Mouse (Mus musculus) liver, adult 2 months (tissue): ENCODE data around the gene Rasal2. TPM values are rescaled to one million over a fixed set of nuclear protein-coding genes. Genes with fewer than 3 reads are reported as not detected.

ENCODE experiments used
- DNase-seq: peaks from one replicate; pipeline ENCODE4 v3.0.0-alpha.2; 2011; ENCODE audit warnings: low read depth, low spot score; ENCODE audit errors: extremely low read depth
- H3K27ac ChIP-seq: fragments of 200-500 bp; replicated peaks from 2 replicates; pipeline ENCODE4 v1.5.1; 2012; ENCODE audit warnings: low read depth, mild to moderate bottlenecking, control low read depth, inconsistent platforms, low read length; ENCODE audit not compliant: insufficient read depth
- H3K27me3 ChIP-seq: fragments of 200-500 bp; 2 replicates; pipeline ENCODE4 v1.6.1; 2012; ENCODE audit warnings: mild to moderate bottlenecking, moderate library complexity, low read length, inconsistent platforms; ENCODE audit not compliant: control insufficient read depth, insufficient read depth
- H3K36me3 ChIP-seq: fragments of 200-500 bp; 2 replicates; pipeline ENCODE4 v1.6.1; 2012; ENCODE audit warnings: low read length, inconsistent platforms; ENCODE audit not compliant: control insufficient read depth, insufficient read depth
- H3K4me1 ChIP-seq: fragments of 200-500 bp; 2 replicates; pipeline ENCODE4 v1.6.1; 2011; ENCODE audit warnings: low read length; ENCODE audit not compliant: control insufficient read depth, insufficient read depth
- H3K4me3 ChIP-seq: fragments of 200-500 bp; 2 replicates; pipeline ENCODE4 v1.5.1; 2011; ENCODE audit warnings: low read depth, mild to moderate bottlenecking, control low read depth, low read length, moderate library complexity; ENCODE audit not compliant: insufficient read depth
- H3K79me2 ChIP-seq: fragments of 200-500 bp; 2 replicates; pipeline ENCODE4 v1.6.1; 2012; ENCODE audit warnings: inconsistent platforms, mild to moderate bottlenecking, low read length, moderate library complexity; ENCODE audit not compliant: control insufficient read depth, insufficient read depth
- H3K9ac ChIP-seq: fragments of 200-500 bp; 2 replicates; pipeline ENCODE4 v1.6.1; 2012; ENCODE audit warnings: low read depth, mild to moderate bottlenecking, control low read depth, inconsistent platforms, low read length
- CTCF ChIP-seq: fragments of 200-500 bp; IDR thresholded peaks from 2 replicates; pipeline ENCODE4 v1.5.1; 2011; ENCODE audit warnings: low read depth, low read length, control low read depth
- POLR2A ChIP-seq: fragments of 200-500 bp; IDR thresholded peaks from 2 replicates; pipeline ENCODE4 v1.6.1; 2011; ENCODE audit warnings: low read length, control low read depth; ENCODE audit not compliant: insufficient read depth; ENCODE audit errors: extremely low read depth
- WGBS: fragments of 180-500 bp; shearing (Covaris S2); methylation state at CpG from one replicate; pipeline ENCODE4 v1.1.7; 2018; 5-methylcytosine and 5-hydroxymethylcytosine counted together
- polyA plus RNA-seq: library from polyadenylated mRNA; depleted of rRNA; stranded (reverse); fragments of >200 nt; gene quantifications from 2 replicates; pipeline ENCODE4 v1.2.3, GENCODE M21; 2012
- total RNA-seq: library from RNA; depleted of rRNA; stranded (reverse); fragments of >200 nt; gene quantifications from 2 replicates; pipeline ENCODE4 v1.2.3, GENCODE M21; 2014

The Rasal2 gene
- total and polyA plus RNA-seq, 2 experiments: 1.2 to 10.2 TPM

DNA sequence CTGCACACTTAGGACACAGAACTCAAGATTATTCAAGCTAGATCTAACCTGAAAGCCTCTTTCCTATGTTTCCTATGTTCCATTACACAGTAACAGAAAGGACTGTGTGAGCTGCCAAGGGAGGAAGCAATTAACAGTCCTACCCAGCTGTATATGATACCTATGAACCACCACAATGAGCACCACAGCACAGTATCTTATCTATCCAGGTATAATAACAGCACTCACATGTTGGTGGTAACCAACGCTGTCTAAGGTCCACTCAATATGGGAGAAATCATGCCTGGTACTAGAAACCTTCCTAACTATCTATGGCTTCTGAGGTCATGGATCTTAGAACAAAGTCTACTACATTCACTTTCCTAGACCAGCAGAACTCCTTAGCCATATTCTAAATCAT, 89.3 kb downstream of the Rasal2 start:
- no peaks in the 10 kb centered on the region for H3K4me1 ChIP-seq
- no peaks in the 10 kb centered on the region for H3K27me3 ChIP-seq
- WGBS: 91% methylated on average over 1 of the region's 1 CpGs
- no peak overlapping the region for H3K27ac ChIP-seq
- H3K79me2 ChIP-seq: peaks cover 4% of the 10 kb centered on the region; the same call in 1 of the 2 replicates
- TF ChIP-seq POLR2A: no peak
- H3K4me3 ChIP-seq: no peak overlapping the region
- H3K9ac ChIP-seq: no peak overlapping the region
- no peaks in the 10 kb centered on the region for H3K36me3 ChIP-seq
- no peak for DNase-seq

DNA sequence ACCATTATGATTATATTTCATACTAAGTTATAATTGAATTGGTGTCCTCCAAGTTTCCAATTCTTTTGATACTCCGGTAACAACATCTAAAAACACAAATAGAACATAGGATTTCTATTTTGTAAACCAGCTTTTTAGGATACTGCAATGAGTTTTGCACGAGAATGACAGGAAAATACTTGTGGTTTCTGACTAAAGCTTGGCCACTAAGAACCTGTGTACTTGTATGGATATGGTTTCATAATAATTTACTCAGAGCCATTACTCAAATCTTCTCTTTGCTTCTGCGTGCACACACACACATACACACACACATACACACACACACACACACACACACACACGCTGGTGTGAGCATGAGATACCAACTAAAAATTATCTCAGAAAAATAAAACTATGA, 93.5 kb downstream of the Rasal2 start:
- DNase-seq: no peak
- Histone ChIP-seq H3K27ac (no peak overlapping the region), H3K36me3 (no peaks in the 10 kb centered on the region), H3K9ac (no peak overlapping the region), H3K27me3 (no peaks in the 10 kb centered on the region), H3K79me2 (no peaks in the 10 kb centered on the region; the same call in 1 of the 2 replicates), H3K4me3 (no peak overlapping the region), H3K4me1 (no peaks in the 10 kb centered on the region)
- TF ChIP-seq POLR2A: no peak
- whole genome bisulfite sequencing: 91% methylated on average over 4 of the region's 4 CpGs

DNA sequence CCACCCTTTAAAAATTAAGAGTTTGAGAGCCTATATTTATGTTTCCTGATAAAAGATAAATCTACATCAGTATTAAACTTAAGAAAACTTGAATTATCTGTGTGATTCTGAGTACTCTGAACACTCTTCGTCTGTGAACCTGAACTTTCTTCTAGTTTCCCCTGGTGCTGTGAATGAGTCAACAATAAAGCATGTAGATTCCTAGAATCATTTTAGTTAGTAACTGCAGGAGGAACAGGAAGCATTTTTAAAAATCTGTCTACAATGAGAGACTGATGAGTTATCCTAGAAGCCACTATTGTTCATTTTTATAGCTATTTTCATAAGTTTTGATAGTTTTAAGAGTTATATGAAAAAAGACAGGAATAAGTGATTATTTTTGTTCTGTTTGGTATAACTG, 111.1 kb downstream of the Rasal2 start:
- Histone ChIP-seq H3K27me3 (no peaks in the 10 kb centered on the region), H3K27ac (no peak overlapping the region), H3K79me2 (peaks cover 3% of the 10 kb centered on the region; the same call in 1 of the 2 replicates), H3K4me3 (no peak overlapping the region), H3K4me1 (no peaks in the 10 kb centered on the region), H3K36me3 (no peaks in the 10 kb centered on the region), H3K9ac (no peak overlapping the region)
- WGBS: 49% methylated on average over 1 of the region's 1 CpGs
- no peak for DNase-seq
- TF ChIP-seq POLR2A: no peak
- no peak for TF ChIP-seq CTCF

DNA sequence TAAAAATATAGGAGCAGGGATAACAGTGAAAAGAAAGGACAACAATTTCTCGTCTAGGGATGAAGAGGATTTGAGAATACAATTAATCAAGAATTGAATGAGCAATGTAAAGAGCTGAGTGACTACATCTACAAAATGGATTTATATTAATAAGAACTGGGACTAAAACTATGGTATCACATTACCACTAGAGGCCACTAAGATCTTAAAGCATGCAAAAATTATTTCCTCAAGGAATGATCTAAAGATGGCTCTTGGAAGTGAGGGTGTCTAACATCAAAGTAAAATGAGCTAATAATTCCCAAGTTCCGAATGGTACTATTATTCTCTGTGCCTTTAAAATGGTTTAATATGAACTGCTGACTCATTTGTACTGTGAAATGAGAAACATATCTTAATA, 112.8 kb downstream of the Rasal2 start:
- no peak overlapping the region for H3K4me3 ChIP-seq
- no peak for TF ChIP-seq POLR2A
- TF ChIP-seq CTCF: no peak
- DNase-seq: no peak
- no peaks in the 10 kb centered on the region for H3K4me1 ChIP-seq
- no peaks in the 10 kb centered on the region; the same call in 1 of the 2 replicates for H3K79me2 ChIP-seq
- no peaks in the 10 kb centered on the region for H3K36me3 ChIP-seq
- no peak overlapping the region for H3K27ac ChIP-seq
- 87% methylated on average over 2 of the region's 2 CpGs for WGBS
- no peak overlapping the region for H3K9ac ChIP-seq
- no peaks in the 10 kb centered on the region for H3K27me3 ChIP-seq

DNA sequence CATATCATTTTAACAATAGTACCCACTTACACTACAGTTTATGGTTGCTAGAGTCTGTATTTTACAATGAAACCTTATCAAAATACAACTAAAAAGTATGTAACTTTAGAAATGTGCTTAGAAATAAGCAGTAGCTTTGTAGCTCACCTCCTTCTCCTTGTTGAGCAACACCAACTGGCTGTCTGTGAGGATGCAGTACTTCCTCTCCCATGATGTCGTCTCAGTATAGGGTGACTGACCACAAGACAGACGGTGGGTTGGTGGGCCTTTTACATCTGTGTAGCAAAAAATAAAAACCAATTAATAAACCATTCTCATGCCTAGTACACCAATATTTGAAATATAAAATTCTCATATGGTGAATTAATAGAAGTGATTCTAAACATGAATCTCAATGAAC, 113.4 kb downstream of the Rasal2 start:
- H3K4me3 ChIP-seq: no peak overlapping the region
- WGBS: 74% methylated on average over 2 of the region's 2 CpGs
- no peaks in the 10 kb centered on the region; the same call in 1 of the 2 replicates for H3K79me2 ChIP-seq
- H3K27ac ChIP-seq: no peak overlapping the region
- no peaks in the 10 kb centered on the region for H3K27me3 ChIP-seq
- H3K4me1 ChIP-seq: no peaks in the 10 kb centered on the region
- TF ChIP-seq POLR2A: no peak
- TF ChIP-seq CTCF: no peak
- H3K9ac ChIP-seq: no peak overlapping the region
- no peaks in the 10 kb centered on the region for H3K36me3 ChIP-seq
- DNase-seq: no peak

DNA sequence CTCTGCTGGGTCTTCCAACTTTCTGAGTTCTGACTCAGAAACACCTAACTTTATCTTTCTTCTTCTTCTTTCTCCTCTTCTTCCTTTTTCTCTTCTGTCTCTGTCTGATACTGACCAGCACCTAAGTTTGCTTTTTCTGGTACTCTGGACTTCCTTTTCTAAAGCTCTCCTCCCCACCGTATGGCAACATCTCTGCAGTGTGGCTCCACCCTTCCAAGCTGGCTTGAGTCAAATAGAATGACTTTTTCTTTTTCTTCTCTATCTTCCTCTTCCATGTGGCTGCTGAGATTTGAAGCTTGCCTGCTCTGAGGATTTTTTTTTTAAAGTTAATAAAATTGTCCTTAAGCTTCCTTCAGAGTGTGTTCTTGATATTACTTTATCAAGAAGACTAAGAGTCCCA, 115.3 kb downstream of the Rasal2 start:
- H3K4me1 ChIP-seq: no peaks in the 10 kb centered on the region
- H3K27ac ChIP-seq: no peak overlapping the region
- H3K36me3 ChIP-seq: no peaks in the 10 kb centered on the region
- no peak overlapping the region for H3K9ac ChIP-seq
- H3K79me2 ChIP-seq: no peaks in the 10 kb centered on the region; the same call in 1 of the 2 replicates
- no peak overlapping the region for H3K4me3 ChIP-seq
- no peak for TF ChIP-seq POLR2A
- TF ChIP-seq CTCF: no peak
- no peaks in the 10 kb centered on the region for H3K27me3 ChIP-seq
- DNase-seq: no peak
- WGBS: 70% methylated on average over 1 of the region's 1 CpGs
